Mouse (Mus musculus) forebrain, embryonic 16.5 days (tissue): ENCODE measurements around the gene Ppp1r35. TPM values are rescaled to one million over a fixed set of nuclear protein-coding genes. Genes with fewer than 3 reads are reported as not detected.

Source experiments
- ATAC-seq: fragments of 200-750 bp; cut with Nextera tagmentation; 2 replicates; pipeline ENCODE4 v1.8.0; 2017; ENCODE audit warnings: mild to moderate bottlenecking, moderate library complexity
- H3K27ac ChIP-seq: fragments of 300-500 bp; sonication (generic); 2 replicates; pipeline ENCODE4 v1.5.1; 2014; ENCODE audit warnings: low read length, control low read depth
- H3K27me3 ChIP-seq: fragments of 300-500 bp; sonication (generic); replicated peaks from 2 replicates; pipeline ENCODE4 v1.6.1; 2014; ENCODE audit warnings: low read length; ENCODE audit not compliant: control insufficient read depth, insufficient read depth
- H3K36me3 ChIP-seq: fragments of 300-500 bp; sonication (generic); 2 replicates; pipeline ENCODE4 v1.6.1; 2014; ENCODE audit not compliant: control insufficient read depth, insufficient read depth
- H3K4me1 ChIP-seq: fragments of 300-500 bp; sonication (generic); replicated peaks from 2 replicates; pipeline ENCODE4 v1.6.1; 2014; ENCODE audit warnings: low read length; ENCODE audit not compliant: control insufficient read depth, insufficient read depth
- H3K4me2 ChIP-seq: fragments of 300-500 bp; sonication (generic); 2 replicates; pipeline ENCODE4 v1.6.1; 2014; ENCODE audit warnings: mild to moderate bottlenecking, low read length, control low read depth
- H3K4me3 ChIP-seq: fragments of 300-500 bp; sonication (generic); replicated peaks from 2 replicates; pipeline ENCODE4 v1.5.1; 2014; ENCODE audit warnings: mild to moderate bottlenecking, low read length, control low read depth
- H3K9ac ChIP-seq: fragments of 300-500 bp; sonication (generic); replicated peaks from 2 replicates; pipeline ENCODE4 v1.6.1; 2014; ENCODE audit warnings: low read depth, low read length, control low read depth
- H3K9me3 ChIP-seq: fragments of 300-500 bp; sonication (generic); 2 replicates; pipeline ENCODE4 v1.6.1; 2016; ENCODE audit warnings: low read length; ENCODE audit not compliant: control insufficient read depth
- WGBS: fragments of 180-500 bp; shearing (Covaris S2); extraction: QIAGEN DNeasy Blood & Tissue Kit; methylation state at CpG from one replicate; pipeline ENCODE4 v1.1.7; 2014; 5-methylcytosine and 5-hydroxymethylcytosine counted together
- polyA plus RNA-seq: library from polyadenylated mRNA; unstranded; fragments of >200 nt; fragmentation: Nextera tagmentation; extraction: Ambion mirVana; gene quantifications from 2 replicates; pipeline ENCODE4 v1.2.1, GENCODE M21; 2015

Gene Ppp1r35
- polyA plus RNA-seq, 1 experiment from 2014 or later, result 34.4 TPM

DNA sequence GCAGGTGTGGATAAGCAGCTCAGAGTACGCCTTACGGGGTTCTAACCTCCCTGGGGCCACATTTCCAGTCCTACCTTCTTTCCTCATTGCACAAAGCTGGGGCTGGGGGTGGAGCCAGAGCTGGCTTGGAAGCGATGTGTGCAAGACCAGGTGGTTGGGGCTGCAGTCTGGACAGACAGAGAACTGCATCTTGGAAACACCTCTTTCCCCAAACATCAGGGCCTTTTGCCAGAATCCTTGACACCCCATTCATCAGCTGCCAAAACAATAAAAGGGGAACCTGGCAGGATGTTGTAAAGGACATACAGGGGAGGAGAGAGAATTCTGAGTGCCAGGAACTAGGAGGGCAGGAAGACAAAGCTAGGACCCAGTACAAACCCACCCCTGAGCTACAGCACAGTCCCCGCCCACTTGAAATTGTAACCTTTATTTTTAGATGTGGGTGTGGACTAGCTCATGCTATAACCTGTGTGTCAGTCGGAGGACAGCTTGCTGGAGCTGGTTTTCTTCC, 2.2 kb upstream of the Ppp1r35 start:
- 37% methylated on average over 5 of the region's 5 CpGs for WGBS
- no peaks in the 10 kb centered on the region for H3K9me3 ChIP-seq
- no peak for ATAC-seq
- H3K36me3 ChIP-seq, result peaks cover 4% of the 10 kb centered on the region; the same call in 1 of the 2 replicates
- peak overlapping the region; percentile 29 for H3K9ac ChIP-seq
- no peak overlapping the region for H3K4me3 ChIP-seq
- no peak overlapping the region for H3K4me2 ChIP-seq
- H3K4me1 ChIP-seq, result peaks cover 16% of the 10 kb centered on the region
- H3K27me3 ChIP-seq, result no peaks in the 10 kb centered on the region
- no peak overlapping the region for H3K27ac ChIP-seq

DNA sequence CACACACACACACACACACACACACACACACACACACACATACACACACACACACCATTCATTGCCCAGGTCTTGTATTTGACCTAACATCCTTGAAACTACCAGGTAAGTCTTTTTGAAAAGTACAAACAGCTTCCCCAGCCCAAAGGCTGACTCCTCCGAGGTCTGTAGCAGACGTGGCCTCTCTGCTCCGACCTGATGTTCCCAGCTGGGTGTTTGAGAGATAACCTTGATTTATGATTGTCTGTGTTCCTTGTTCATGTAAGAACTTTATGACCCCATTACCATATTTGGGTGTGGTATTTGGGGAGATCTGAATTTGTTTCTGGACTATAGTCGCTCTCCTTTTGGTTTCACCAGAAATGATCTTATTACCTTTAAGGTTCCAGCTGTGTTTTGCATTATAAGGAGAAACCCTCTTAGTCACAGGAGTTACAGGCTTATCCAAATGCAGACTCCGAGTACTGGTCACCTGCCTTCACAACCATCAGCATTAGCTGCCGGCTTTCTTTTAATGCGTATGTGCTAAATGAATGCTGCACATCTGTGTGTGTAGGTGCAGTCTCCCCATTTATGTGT, 1.3 kb upstream of the Ppp1r35 start:
- Histone ChIP-seq H3K9me3 (no peaks in the 10 kb centered on the region), H3K4me2 (no peak overlapping the region), H3K9ac (no peak overlapping the region), H3K4me1 (peaks cover 18% of the 10 kb centered on the region), H3K4me3 (no peak overlapping the region), H3K36me3 (peaks cover 12% of the 10 kb centered on the region), H3K27ac (no peak overlapping the region), H3K27me3 (no peaks in the 10 kb centered on the region)
- no peak for ATAC-seq
- WGBS, result 89% methylated on average over 7 of the region's 7 CpGs

DNA sequence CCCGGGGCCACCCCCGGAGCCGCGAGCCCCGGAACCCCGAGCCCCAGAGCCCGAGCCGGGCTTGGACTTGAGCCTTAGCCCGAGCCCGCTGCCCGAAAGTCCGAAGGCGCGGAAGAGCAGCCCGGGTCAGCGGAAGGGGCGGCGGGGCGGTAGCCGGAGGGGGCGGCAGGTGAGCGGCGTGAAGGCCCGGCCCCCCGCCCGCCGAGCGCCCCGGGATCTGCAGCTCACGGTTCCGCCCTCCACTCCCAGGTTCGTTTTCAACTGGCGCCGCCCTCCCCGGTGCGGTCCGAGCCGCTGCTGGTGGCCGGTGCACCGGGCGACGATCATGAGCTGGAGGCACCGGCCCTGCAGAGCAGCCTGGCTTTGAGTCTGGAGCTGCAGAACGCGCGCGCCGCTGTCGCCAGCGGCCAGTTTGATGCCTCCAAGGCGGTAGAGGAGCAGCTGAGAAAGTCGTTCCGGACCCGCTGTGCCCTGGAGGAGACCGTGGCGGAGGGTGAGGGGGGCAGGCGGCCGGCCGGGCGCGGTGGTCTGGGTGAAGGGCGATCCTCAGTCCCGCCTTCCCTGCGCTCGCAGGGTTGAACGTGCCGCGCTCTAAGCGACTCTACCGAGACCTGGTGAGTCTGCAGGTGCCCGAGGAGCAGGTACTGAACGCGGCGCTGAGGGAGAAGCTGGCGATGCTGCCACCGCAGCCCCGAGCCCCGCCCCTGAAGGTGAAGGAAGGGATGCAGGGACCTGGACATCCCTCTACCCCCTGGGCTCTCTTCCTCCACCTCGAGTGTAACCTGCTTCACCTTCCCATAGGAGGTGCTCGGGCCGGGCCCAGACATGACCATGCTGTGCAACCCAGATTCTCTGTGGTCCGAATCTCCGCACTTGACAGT, 644 bp downstream of the Ppp1r35 start:
- ATAC-seq, result peak; percentile 12
- H3K36me3 ChIP-seq, result peaks cover 14% of the 10 kb centered on the region
- no peaks in the 10 kb centered on the region for H3K27me3 ChIP-seq
- peaks cover 37% of the 10 kb centered on the region for H3K4me1 ChIP-seq
- peak overlapping the region; percentile 92 for H3K9ac ChIP-seq
- no peaks in the 10 kb centered on the region for H3K9me3 ChIP-seq
- peak overlapping the region; percentile 89 for H3K4me2 ChIP-seq
- under 1% methylated on average over 63 of the region's 83 CpGs for WGBS
- H3K27ac ChIP-seq, result peak overlapping the region; percentile 84
- peak overlapping the region; percentile 89 for H3K4me3 ChIP-seq

DNA sequence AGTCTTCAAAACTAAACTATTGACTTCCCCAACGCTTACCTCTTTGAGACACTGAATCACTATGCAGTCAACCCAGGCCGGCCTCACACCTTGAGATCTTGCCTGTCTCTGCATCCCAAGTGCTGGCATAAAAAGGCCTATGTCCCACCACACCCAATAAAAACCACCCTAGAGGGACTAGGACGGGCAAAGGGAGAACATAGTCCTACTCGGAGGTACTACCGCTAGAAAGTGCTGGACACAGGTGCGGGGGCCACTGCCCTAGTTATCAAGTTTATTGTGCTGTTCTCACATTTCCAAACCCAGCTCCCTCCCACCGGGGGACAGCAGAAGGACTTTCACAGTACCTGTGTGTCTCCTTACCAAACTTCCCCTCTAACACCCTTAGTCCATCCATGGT, 3.0 kb downstream of the Ppp1r35 start:
- 94% methylated on average over 7 of the region's 7 CpGs for WGBS
- peaks cover 47% of the 10 kb centered on the region for H3K4me1 ChIP-seq
- H3K27me3 ChIP-seq, result no peaks in the 10 kb centered on the region

GRCm38 (mm10) chr5:137782776-137783522, 4.3 kb downstream of the Ppp1r35 start:
- ATAC-seq, result no peak
- no peaks in the 10 kb centered on the region for H3K27me3 ChIP-seq
- peak overlapping the region; percentile 22 for H3K4me3 ChIP-seq
- H3K4me1 ChIP-seq, result peaks cover 49% of the 10 kb centered on the region
- peak overlapping the region; percentile 89 for H3K4me2 ChIP-seq
- peaks cover 14% of the 10 kb centered on the region for H3K36me3 ChIP-seq
- no peaks in the 10 kb centered on the region for H3K9me3 ChIP-seq
- H3K27ac ChIP-seq, result no peak overlapping the region
- no peak overlapping the region for H3K9ac ChIP-seq
- WGBS, result 78% methylated on average over 13 of the region's 13 CpGs

More for the DNA sequence above, 3.0 kb downstream of the Ppp1r35 start:
- H3K9me3 ChIP-seq, result no peaks in the 10 kb centered on the region
- H3K36me3 ChIP-seq, result peaks cover 14% of the 10 kb centered on the region
- no peak overlapping the region for H3K9ac ChIP-seq
- ATAC-seq, result no peak
- H3K4me3 ChIP-seq, result no peak overlapping the region
- no peak overlapping the region for H3K27ac ChIP-seq
- no peak overlapping the region for H3K4me2 ChIP-seq

DNA sequence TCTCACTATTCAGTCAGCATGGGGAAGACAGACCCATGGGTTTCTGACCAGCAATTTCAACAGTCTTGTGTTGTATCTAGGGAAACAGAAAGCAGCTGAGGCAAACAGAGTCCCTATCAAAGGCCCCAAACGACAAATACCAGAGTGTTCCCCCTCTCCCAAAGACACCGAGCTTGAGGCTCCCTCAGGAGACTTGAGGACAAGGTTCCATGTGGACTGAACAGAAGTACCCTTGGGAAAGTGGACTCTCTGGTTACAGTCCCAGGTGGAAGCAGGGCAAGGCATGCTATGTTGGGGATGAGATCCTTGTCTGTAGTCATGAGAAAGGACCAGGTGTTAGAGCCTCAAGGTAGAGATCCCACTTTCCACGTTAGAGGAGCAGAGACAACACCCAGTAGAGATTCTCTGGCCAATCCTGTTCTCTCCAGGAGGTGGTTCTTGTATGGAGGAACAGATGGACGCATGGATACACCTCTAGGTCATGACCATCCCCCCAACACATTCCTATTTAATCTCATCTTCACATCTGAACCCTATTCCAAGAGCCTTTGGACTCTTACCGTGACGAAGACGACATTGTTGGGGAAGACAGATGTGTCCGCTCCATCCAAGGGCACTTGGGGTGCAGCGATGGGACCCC, 5.4 kb downstream of the Ppp1r35 start:
- peaks cover 48% of the 10 kb centered on the region for H3K4me1 ChIP-seq
- 70% methylated on average over 9 of the region's 9 CpGs for WGBS

GRCm38 (mm10) chr5:137784546-137784945, 5.9 kb downstream of the Ppp1r35 start:
- Histone ChIP-seq H3K36me3 (peaks cover 14% of the 10 kb centered on the region), H3K4me3 (peak overlapping the region; percentile 81), H3K9ac (peak overlapping the region; percentile 91), H3K4me1 (peaks cover 47% of the 10 kb centered on the region), H3K27me3 (peaks cover 6% of the 10 kb centered on the region; the same call in 1 of the 2 replicates), H3K9me3 (no peaks in the 10 kb centered on the region), H3K27ac (no peak overlapping the region), H3K4me2 (peak overlapping the region; percentile 89)
- ATAC-seq, result no peak
- 89% methylated on average over 14 of the region's 14 CpGs for WGBS

More for the DNA sequence above, 5.4 kb downstream of the Ppp1r35 start:
- ATAC-seq, result no peak
- H3K36me3 ChIP-seq, result peaks cover 14% of the 10 kb centered on the region
- H3K4me3 ChIP-seq, result peak overlapping the region; percentile 81
- peaks cover 5% of the 10 kb centered on the region; the same call in 1 of the 2 replicates for H3K27me3 ChIP-seq
- no peak overlapping the region for H3K27ac ChIP-seq
- peak overlapping the region; percentile 89 for H3K4me2 ChIP-seq
- no peaks in the 10 kb centered on the region for H3K9me3 ChIP-seq
- peak overlapping the region; percentile 4 for H3K9ac ChIP-seq

DNA sequence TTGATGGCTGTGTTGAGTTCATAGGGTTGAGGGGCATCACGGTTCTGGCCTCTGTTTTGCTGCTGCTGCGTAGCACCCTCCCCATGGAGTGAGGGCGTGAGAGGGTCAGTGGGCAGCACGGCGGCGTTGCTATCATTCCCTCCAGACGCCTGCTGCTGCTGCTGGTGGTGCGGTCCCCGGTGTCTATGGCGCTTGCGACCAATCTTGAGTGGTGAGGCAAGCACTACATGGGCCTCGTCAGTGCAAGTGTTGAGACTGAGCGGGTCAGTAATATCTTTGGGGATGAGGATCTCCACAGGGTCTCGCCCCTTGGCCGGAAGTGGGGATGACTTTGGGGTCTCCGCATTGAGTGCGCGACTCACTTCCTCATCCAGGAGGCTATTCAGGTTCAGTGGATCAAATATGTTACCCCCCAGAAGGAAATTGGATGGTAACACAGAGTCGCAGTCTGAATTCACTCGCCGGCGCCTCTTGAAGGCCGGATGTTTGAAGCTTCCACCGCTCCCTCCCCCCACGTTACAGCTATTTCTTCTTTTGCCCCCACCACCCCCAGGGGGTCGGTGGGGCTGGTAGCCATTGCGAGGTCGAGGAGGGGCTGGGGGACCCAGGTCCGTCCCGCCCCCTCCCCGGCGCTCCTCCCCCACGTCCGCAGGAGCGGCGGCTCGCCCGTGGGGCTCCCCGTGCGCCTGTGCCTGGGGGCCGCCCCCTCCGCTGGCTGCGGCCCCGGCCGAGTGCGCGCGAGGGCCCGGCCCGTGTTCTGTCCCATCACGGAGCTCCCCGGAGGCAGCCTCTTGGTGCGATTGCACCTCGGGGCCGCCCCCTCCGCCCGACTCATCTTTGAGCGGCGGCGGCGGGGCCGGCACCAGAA, 6.7 kb downstream of the Ppp1r35 start:
- Histone ChIP-seq H3K27ac (peak overlapping the region; percentile 96), H3K4me2 (peak overlapping the region; percentile 89), H3K36me3 (peaks cover 14% of the 10 kb centered on the region), H3K27me3 (peaks cover 6% of the 10 kb centered on the region; the same call in 1 of the 2 replicates), H3K4me1 (peaks cover 40% of the 10 kb centered on the region), H3K9me3 (no peaks in the 10 kb centered on the region), H3K4me3 (peak overlapping the region; percentile 81), H3K9ac (peak overlapping the region; percentile 91)
- 4% methylated on average over 56 of the region's 62 CpGs for WGBS
- peak; percentile 11 for ATAC-seq
